Mouse (Mus musculus): ENCODE results near the gene Cyp4x1. TPM values are rescaled to one million over a fixed set of nuclear protein-coding genes. Genes with fewer than 3 reads are reported as not detected.
A peak's percentile ranks its signal among the peaks of the same experiment; 100 is the strongest.
"Not testable (repeated sequence)": the region's sequence is repeated elsewhere in the genome, so short reads cannot be mapped to it uniquely, and the experiment has no call there.

Cyp4x1 gene
- total RNA-seq (2021), result 10 to 100 TPM; 16.8 to 17.1 TPM
- long read RNA-seq, experiment 1, full-length matches to known transcripts, result 6 of 10 reads
- long read RNA-seq, experiment 1, partial matches to known transcripts, result 2 of 10 reads
- long read RNA-seq, experiment 1, other reads (novel, unspliced or antisense), result 2 of 10 reads
- long read RNA-seq, experiment 2, full-length matches to known transcripts, result 3 of 5 reads
- long read RNA-seq, experiment 2, partial matches to known transcripts, result 1 of 5 reads
- long read RNA-seq, experiment 2, other reads (novel, unspliced or antisense), result 1 of 5 reads

DNA sequence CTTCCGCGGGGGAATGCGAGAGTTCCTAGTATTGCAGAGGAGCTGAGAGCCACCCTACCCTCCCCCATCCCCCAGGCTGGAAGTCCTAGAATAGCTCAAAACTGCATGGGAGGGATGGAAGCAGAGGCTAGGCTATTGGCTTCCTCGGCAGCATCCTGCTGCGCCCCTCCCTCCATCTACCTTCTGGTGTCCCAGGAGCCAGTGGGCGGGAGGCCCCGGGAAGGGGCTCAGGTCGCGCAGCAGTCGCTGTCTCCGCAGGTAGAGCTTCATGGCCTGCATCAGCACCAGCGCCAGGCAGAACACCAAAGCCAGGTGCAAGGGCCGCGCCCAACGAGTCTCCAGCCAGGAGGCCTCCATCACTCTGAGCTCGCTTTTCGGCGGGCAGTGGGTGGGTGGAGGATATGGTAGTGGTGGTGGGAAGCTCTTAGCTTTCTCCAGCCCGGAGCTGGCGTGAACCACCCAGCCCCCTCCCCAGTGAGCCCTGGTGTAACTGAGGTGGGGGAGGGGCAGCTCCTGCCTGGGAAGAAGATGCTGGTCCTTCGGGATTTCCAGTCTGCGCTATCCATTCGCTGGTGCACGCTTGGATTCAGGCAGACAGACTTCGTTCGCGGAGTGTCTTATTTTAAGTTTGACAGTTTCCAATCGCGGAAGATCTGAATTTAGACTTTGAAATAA lies at the start of gene Cyp4x1:
Gene Cyp4x1 (minus strand): TSS at position 661 of the 675 bp plus-strand sequence.
- DNase-seq (ENCODE audit: low spot score in 2 of 2), result peak; percentile 74 to 80

- not testable (repeated sequence) for DNase-seq (ENCODE audit: low spot score in 2 of 2)
Measured at GRCm38 (mm10) chr4:115176201-115176600, 42.1 kb upstream of the Cyp4x1 start.

DNA sequence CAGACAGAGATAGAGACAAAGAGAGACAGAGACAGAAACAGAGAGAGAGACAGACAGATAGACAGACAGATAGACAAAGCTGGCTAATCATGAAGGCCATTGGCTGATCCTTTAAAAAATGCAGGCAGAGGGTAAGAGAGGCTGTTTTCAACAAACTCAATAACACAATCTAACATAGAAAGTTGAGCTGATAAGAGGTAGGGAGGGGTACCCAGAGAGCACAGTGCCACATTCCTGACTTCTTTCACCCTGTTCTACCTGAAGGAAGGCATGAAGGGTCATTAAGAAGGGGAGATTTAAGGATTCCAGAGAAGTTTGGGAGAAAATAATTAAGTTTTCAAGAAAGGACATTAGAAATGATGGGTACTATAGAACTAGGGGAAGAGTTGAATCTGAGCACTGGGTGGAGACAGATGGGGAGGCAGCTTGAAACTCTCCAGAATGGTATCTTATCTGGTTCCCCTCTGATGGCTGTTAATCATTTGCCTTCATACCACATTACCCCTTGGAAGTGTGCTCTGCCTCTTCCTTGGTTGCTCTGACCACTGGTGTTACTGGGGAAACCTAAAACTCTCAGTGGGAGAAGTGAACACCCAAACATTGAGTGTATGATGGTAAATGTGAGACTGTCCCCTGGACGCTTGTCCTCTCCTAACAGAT lies 40.7 kb upstream of the Cyp4x1 start:
- DNase-seq (ENCODE audit: low spot score in 2 of 2), result no peak

DNA sequence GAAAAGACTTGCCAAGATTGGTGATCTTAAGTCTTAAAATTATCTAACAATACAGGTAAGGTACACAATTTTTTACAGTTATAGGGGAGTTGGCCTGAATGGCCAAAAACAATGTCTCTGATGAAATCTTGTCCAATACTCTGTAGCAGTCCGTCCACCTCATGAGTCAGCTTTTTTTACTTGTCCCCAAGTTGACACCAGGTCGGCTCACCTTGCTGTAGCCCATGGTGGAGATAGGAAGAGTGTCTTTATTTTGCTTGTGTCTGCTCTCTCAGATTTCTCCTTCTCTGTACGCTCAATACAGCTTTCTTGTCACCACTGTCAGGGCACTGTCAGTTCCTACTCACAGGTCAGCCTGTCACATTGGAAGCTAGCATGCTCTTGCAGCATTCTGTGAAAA lies 24.9 kb upstream of the Cyp4x1 start:
- DNase-seq (ENCODE audit: low spot score in 2 of 2), result not testable (repeated sequence)

DNA sequence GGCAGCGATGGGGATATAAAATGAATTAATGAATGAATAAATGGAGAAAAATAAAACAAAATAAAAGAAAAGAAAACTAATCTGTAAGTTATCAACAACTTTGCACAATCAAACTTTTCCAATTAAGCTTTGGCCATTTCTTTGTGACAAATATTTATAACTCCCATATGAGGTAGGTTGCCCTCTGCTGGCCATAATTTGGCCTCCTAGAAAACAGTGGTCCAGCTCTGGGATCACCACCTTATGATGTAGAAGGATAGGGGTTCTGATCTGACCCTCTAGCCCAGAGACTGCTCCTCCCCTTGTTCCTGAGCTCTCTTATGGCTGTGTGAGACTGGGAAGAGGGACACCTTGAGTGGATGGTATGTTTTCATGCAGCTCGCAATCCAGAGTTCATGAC lies 20.6 kb upstream of the Cyp4x1 start:
- DNase-seq (ENCODE audit: low spot score in 2 of 2), result no peak

DNA sequence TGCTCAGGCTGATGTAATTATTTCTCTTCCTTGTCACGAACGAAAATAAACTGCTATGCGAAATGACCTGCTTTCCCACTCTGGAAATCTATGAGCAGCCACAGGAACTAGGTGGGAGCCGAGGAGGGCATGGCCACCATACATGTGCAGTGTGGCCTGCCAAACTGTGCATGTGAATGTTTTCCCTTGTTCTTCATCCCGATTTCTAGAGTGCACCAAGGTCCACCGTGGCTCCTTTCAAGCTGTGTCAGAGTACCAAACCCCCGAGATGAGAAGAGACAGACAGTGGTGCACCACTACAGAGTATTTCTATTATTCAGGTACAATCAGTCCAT lies 182 bp upstream of the Cyp4x1 start:
- peak in 1 of 2 experiments; percentile 12 for DNase-seq (ENCODE audit: low spot score in 2 of 2)

DNA sequence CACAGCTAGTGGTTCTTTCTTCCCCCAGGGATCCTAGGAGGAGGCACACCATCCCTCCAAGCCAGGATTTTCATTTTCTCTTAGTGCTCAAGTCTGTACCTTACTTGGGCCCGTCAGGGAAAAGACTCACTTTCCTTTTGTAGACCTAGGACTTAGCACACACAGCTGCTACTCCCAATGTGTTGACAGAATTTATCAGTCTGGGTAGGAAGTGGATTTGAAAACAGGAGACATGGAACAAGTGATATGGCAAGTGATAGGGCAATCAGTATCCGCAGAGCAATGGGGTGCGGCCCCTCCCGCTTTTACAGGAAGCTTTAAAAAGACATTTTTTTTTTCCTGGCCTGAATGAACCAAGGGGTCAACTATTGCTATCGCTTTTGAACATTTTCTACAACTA lies 996 bp downstream of the Cyp4x1 start:
- DNase-seq (ENCODE audit: low spot score in 2 of 2), result peak; percentile 3 to 9

GRCm38 (mm10) chr4:115124713-115125112 lies 9.4 kb downstream of the Cyp4x1 start:
- no peak for DNase-seq (ENCODE audit: low spot score in 2 of 2)

DNA sequence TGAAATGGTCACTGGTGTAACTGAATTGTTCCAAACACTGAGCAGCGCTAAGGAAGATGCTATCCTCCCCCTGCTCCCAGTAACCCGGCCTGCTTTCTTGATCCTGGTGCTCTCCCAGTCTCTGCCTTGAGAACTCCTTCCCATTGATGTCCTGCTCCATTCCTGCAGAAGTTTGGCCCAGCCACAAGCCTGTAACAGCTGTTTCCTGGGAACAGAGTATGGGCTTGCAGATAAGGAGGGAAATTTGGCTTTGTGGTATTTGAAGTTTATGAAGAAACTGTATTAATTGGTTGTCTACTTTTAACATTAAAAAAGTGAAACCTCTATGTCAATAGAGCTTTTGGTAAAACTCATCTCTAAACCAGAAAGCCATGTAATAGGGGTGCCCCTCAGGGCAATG lies 10.6 kb downstream of the Cyp4x1 start:
- no peak for DNase-seq (ENCODE audit: low spot score in 2 of 2)

DNA sequence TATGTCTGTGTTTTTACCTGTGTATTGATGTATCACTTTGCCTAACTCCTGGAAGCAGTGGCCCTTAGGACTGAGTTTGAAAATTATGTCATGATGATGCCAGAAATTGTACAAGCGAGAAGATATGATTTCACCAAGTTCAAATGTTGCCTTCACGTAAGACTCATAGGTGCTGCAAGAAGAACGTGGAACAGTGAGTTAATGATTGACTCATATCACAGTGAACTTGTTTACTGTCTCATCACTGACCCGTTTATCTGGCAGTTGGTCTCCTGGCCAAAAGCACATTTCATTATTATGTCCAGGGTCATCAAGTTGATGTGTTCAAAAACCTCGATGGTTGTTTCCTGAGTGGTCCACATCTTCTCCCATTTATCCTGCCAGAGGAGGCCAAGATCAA lies 12.5 kb downstream of the Cyp4x1 start:
- DNase-seq (ENCODE audit: low spot score in 2 of 2), result no peak

DNA sequence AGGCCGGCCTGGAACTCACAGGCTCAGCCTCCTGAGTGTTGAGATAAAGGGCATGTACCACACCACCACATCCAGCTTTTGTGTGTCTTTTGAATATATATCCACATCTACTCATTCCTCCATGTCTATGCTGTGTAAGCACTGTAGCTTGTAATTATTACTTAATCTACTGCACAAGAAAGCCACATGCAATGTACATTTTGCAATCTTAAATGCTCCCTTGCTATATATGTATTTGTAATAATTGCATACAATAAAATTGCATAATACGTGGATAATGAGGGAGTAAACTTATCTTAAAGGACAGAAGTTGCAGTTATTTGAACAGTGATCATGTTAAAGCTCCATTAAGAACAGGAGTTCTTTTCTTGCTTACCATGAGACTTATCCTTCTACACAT lies 12.9 kb downstream of the Cyp4x1 start:
- no peak for DNase-seq (ENCODE audit: low spot score in 2 of 2)

DNA sequence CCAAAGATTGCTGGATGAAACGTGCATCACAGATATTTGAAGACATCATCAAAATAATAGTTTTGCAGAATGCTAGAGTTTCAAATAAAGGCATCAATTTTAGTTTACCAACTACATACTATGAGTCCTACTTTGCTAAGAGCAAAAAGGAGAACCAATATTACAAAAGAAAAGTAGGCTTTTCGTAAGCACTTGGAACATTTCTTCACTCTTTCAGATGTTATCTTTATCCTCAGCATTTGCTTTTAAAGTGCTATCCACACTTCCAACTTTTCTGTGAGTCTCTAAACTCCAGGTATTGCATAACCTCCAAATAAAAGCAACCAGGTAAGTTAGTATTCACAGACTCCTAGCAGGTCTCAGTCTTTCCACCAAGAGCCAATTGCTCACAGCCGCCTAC lies 14.4 kb downstream of the Cyp4x1 start:
- DNase-seq (ENCODE audit: low spot score in 2 of 2), result no peak

DNA sequence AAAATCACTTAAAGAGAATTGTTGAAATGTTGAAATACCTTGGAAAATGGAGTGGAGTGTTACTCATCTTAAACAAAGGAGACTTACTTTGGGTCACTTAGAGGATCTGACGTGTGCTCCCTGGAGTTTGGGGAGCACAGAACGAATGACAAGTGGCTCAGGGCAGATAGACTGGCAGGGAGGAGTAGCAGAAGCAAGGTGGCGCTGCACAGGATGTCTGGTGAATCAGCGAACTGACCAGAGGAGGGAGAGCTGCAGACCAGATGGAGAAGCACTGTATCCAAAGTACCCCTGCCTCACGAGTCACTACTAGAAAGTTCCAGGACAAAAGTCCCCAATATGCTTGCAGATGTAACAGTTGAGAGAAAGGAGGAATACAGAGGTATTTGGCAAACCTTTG lies 20.8 kb downstream of the Cyp4x1 start:
- DNase-seq (ENCODE audit: low spot score in 2 of 2), result no peak

GRCm38 (mm10) chr4:115111167-115111566 lies 22.9 kb downstream of the Cyp4x1 start:
- DNase-seq (ENCODE audit: low spot score in 2 of 2), result no peak

GRCm38 (mm10) chr4:115103510-115103909 lies 30.6 kb downstream of the Cyp4x1 start:
- peak in 1 of 2 experiments; percentile 41 for DNase-seq (ENCODE audit: low spot score in 2 of 2)

GRCm38 (mm10) chr4:115101682-115102081 lies 32.4 kb downstream of the Cyp4x1 start:
- peak; percentile 74 to 78 for DNase-seq (ENCODE audit: low spot score in 2 of 2)

DNA sequence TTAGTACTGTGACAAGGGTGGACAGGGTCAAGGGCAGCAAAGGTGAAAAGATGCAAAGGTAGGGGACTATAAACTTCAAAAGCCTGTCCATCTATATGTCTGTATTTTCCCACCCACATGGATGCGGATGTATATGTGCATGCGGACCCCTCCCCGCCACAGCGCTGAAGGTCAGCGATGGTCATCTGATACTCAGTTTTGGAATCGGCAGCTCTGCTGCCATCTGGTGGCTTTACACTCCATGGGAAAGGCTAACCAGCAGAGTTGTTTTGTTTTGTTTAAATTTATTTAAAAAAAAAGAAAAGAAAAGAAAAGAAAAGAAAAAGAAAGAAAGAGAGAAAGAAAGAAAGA lies 37.0 kb downstream of the Cyp4x1 start:
- DNase-seq (ENCODE audit: low spot score in 2 of 2), result peak in 1 of 2 experiments; percentile 18

- no peak for DNase-seq (ENCODE audit: low spot score in 2 of 2)
Measured at GRCm38 (mm10) chr4:115096435-115097145, 37.5 kb downstream of the Cyp4x1 start.

- peak in 1 of 2 experiments; percentile 18 for DNase-seq (ENCODE audit: low spot score in 2 of 2)
Measured at GRCm38 (mm10) chr4:115095671-115096434, 38.2 kb downstream of the Cyp4x1 start.

GRCm38 (mm10) chr4:115094056-115094455 lies 40.0 kb downstream of the Cyp4x1 start:
- DNase-seq (ENCODE audit: low spot score in 2 of 2), result no peak

DNA sequence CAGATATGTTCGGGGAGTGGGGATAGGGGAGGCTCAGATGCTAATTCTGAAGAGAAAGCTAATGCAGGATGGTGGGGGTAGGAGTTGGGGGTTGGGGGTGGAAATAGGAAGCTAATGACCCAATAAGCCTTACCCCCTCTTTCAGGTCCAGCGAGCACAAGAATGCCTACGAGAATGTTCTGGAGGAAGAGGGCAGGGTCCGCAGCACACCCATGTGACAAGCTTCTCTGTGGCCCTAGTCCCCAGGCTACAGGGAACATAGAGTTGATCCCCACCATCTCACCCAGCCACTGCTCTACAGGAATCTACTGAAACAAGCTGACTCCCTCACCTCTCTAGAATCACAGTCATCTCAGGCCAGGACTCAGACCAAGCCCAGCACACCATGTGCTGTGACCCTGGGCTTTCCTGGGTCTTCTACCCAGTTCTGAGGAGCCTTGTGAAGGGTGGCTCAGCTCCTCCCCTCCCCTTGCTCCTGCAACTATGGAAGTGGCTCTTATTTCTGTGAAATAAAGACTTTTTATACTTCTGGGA lies 40.7 kb downstream of the Cyp4x1 start:
- DNase-seq (ENCODE audit: low spot score in 2 of 2), result no peak
